Mouse (Mus musculus) kidney, adult 2 months (tissue): ENCODE results near the gene Mta1.

Source experiments
- CTCF ChIP-seq: fragments of 200-500 bp; conservative IDR thresholded peaks from 2 replicates; pipeline ENCODE4 v1.5.1; 2011; ENCODE audit warnings: low read depth, mild to moderate bottlenecking, control low read depth, low read length, moderate library complexity, mixed read lengths; ENCODE audit not compliant: insufficient read depth, insufficient read length
- POLR2A ChIP-seq: fragments of 200-500 bp; IDR thresholded peaks from one replicate; pipeline ENCODE4 v1.6.1; 2011; ENCODE audit warnings: low read depth, low read length, control low read depth

- TF ChIP-seq CTCF, result no peak
- TF ChIP-seq POLR2A, result no peak
These were observed 26.3 kb upstream of the Mta1 start for GRCm38 (mm10) chr12:113071827-113072226.
